Mouse (Mus musculus) regulatory T cell (primary cell): ENCODE results near the gene Dennd6a.

ENCODE experiments used
- in situ Hi-C: fragments of 300-600 bp; cut with MboI, MseI; formaldehyde crosslinking; loops from one replicate; pipeline ENCODE4 v1.15.1; 2025; ENCODE audit warnings: high pct_unique_total_duplicates

The Dennd6a gene

GRCm38 (mm10) chr14:26571951-26572675 is 1.5 kb upstream of the Dennd6a start:
- in situ Hi-C loops, result no loop called here

DNA sequence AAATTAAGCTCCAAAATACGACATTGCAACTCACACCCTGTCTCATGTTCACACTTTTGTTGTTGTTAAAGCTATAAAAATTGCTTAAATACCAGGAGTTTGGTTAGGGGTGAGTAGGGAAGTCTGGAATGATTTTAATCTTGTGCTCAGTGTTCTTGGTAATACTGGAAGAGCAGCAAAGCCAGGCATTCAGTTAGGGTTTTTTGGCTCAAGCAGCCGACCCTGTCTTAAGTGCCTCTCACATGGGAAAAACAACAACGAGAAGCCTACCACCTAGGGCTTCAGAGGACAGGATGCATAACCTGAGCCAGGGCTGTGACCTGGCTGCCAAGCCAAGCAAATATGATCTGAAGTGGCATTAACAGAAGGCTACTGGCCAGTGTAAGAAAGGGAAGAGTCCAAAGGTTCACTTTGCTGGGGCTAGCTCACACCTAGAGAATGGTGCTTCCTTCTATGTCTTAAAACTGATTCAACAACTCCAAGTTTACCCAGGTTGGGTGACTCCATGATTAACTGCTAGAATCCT is 2.7 kb downstream of the Dennd6a start:
- in situ Hi-C loops, result loop anchor here (5.0 kb wide), 1 partner anchor 49 kb away; no protein-coding TSS in a partner anchor

DNA sequence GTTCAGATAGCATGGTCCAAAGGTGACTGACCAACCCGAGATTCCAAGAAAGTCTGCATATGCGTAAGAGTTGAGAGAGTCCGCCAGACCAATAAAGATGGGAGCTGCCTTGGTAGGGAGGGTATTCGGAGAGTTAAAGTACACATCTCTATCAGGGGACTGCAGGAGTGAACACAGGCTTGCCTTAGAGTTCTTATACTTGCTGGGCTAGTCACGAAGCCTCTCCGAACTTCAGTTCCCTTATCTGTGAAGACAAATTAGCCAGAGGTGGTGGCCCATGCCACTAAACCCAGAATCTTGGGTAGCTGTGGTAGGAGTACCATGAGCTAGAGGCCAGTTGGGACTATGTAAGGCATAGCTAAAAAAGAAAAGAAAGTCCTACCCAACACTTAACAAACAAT is 5.1 kb downstream of the Dennd6a start:
- in situ Hi-C loops, result loop anchor here (5.0 kb wide), 1 partner anchor 51 kb away; no protein-coding TSS in a partner anchor

DNA sequence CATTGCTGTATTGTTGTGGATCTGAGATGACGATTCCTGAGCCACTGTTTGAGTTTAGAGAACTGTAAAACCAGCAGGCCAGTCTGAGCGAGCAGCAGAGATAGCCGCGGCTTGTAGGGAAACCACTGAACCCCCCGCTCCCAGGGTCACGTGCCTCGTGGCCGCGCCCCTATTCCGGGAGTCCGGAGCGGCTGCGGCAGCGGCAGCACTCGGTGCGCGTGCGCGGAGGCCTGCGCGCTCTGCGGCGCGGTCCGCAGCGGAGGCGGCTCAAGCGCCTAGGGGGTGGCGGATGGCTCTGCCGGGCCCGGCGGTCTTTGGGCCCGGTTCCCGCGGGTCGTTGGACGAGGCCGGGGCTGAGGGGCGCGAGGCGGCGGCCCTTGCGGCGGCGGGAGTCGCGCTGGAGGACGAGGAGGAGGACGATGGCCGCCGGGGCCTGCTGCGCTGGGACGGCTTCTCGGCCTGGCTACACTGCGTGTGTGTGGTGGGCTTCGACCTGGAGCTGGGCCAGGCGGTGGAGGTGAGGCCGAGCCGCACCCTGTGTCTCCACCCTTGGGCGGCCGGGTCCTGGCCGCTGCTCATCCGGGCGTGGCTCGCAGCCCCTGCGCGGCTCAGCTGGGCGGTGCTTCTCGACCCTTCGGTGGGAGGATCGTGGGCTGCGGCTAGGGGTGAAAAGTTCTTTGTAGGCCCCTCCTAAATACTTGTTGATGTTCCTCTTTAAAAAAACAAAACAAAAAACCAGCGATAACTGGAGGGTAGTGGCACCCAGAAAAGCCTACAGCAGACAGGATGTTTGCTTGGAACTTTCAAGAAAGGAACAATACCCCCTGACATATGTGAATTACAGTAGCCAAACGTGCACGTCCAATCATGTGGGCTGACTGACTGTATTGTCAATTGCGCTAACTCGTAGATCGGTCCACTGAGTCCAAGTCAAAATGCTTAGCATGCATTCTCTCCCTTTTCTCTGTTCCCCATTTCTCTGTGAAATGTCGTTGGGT is 6.0 kb downstream of the Dennd6a start:
- in situ Hi-C loops, result loop anchor here (5.0 kb wide), 1 partner anchor 52 kb away; no protein-coding TSS in a partner anchor

DNA sequence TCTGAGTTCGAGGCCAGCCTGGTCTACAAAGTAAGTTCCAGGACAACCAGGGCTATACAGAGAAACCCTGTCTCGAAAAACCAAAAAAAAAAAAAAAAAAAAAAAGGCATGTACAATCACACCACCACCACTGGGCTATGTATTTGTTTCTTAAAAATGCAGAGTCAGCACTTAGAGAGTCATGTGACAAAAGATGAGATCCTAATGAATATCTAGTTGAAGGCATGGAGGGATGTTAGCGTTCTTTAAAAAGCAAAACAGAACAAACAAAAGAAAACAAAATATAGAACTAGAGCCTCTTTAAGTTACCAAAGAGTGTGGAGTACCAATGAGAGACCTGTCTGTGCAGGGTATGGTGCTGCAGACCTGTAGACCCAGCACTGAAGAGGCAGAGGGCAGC is 10.0 kb downstream of the Dennd6a start:
- in situ Hi-C loops, result no loop called here

GRCm38 (mm10) chr14:26587116-26587515 is 13.5 kb downstream of the Dennd6a start:
- in situ Hi-C loops, result no loop called here

DNA sequence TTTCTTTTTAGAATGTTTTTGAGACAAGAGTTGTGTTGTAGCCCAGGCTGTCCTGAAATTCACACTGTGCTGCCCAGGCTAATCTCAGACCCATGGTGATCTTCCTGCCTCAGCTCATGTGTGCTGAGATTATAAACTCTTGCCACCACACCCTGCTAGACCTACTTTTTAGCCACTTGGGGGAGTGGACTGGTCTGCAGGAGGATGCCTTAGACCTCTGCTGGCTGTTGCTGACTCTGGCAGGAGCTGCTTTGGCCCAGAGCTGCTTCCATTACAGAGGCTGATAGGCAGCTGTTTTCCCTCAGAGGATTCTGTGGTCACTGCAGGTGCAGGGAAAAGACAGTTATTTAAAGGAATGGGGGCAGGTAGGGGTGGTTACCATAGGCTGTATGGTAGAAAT is 17.7 kb downstream of the Dennd6a start:
- in situ Hi-C loops, result no loop called here

DNA sequence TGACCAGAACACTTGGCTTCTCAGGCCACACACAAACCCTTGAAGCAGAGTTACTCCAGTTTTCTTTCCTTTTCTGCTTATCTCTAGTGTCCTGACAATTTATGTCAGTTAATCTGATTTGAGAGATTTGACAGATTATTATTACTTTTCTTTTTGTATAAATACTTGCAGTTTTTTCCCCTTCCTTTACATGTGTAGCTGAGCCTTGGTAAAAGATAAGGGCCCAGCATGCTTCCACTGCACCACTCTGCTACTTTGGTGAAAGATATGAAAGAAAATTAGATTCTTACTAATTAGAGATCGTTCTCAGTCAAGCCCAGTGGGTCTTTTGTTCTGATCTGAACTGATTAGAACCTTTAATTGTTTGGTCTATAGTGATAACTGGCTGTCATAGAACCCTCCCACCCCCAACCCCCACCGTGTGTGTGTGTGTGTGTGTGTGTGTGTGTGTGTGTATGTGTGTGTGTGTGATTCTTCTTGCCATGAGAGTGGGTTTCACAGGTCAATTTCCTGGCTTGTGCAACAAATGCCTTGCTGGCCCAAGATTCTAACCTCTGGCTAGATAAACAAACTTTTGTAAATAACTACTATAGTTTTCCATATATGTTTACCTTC is 19.7 kb downstream of the Dennd6a start:
- in situ Hi-C loops, result no loop called here

- in situ Hi-C loops, result no loop called here
Measured at GRCm38 (mm10) chr14:26595167-26595566, 21.5 kb downstream of the Dennd6a start.

DNA sequence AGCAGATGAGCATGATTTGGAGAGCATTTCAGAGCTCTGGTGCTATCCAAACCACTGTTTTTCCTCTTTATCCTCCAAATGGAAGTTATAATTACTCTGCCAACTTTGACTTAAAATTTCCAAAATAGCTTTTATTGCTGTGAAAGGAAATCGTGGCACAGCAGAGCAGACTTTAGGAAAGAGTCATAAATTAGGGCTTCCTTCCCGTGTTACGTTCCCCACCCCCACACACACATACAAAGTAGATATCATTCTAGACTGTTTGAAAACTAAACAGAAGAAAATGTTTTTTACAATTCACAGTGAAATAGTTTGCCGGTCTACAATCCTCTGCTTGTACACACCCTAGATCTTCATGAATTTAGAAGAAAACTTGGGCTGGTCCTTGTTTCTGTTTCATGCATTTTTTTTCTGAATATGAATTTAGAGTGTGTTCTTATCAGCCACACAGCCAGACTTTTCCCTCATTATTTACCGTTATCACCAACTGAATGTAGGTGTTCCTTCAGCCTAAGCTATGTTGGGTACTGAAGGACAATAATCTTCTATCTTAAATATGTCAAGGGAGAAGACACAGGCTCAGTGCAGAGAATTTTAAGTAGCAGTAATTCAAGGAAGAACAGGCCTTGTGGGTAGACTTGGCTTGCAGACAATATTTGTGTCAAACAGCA is 22.2 kb downstream of the Dennd6a start:
- in situ Hi-C loops, result no loop called here

- in situ Hi-C loops, result no loop called here
Measured at GRCm38 (mm10) chr14:26605354-26605753, 31.7 kb downstream of the Dennd6a start.

- in situ Hi-C loops, result no loop called here
Measured at GRCm38 (mm10) chr14:26609674-26610073, 36.0 kb downstream of the Dennd6a start.

- in situ Hi-C loops, result no loop called here
Measured at GRCm38 (mm10) chr14:26610689-26611088, 37.0 kb downstream of the Dennd6a start.

DNA sequence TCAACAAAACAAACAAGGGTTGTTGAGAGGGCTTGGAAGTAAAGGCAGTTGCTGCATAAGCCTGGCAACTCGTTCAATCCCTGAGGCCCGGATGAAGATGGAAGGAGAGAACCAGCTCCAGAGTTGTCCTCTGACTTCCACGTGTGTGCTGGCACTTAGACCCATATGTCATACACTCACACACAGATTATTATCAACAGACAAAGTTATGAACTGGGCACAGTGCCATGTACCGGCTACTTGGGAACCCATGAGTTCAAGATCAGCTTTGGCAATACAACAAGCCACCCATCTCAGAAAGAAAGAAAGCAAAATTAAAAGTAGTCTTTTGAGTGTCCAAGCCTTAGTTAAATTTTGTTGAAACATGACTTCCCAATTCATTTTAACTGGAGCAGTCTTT is 51.6 kb downstream of the Dennd6a start:
- in situ Hi-C loops, result no loop called here

DNA sequence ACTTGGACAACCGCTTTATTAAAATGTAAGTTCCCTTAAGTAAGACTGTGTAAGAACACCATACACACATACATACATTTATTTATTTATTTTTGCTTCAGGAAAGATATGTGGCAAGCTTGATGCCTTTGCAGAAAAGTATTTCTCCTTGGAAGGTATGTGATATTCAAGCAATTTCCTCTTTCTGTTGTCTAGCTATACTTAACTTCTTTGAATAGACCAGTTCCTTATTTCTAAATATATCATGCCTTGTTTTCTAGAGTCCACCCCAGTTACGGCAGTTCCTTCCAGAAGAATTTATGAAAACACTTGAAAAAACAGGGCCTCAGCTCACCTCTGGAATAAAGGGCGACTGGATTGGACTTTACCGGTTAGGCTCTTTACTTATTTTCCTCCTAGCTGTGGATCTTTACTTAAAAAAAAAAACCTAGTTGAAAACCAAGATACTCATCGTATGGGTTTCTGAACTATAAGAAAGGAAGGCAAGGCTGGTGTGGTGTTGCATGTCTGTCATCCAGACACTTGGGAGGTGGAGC is 53.0 kb downstream of the Dennd6a start:
- in situ Hi-C loops, result no loop called here

DNA sequence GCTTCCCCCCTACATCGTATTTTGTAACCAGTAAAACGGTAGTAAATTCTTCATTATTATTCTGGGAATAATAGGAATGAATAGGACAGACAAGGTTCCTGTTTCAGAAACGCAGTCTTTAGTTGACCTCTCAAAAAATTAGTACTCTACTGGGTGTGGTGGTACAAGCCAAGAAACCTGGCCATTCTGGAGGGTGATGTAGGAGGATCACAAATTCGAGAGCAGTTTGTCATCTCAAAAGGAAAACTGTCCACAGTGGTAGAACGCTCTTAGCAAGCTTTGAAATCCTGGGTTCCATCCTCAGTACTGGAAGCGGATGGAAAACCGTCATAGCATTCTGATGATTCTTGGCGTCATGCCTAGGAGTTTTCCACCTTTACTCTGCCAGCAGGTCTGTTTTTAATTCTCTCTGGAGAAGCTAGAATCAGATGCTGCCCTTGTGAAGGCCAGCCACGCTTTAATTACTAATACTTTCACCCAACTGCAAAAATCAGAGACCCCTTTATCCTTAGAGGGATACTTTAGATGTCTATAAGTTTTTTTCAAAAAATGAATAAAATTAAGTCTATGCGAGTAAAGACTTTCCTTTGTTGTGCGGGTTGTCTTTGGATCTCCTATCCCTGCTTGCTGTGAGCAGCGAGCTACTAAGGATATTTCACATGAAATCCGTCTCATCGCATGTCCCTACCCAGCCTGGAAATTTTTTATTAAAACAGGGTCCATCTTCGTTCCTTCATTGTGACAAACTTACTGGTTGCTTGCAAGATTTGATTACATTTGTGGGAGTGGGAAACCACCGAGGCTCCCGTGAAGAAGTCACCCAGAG is 63.6 kb downstream of the Dennd6a start:
- in situ Hi-C loops, result no loop called here

DNA sequence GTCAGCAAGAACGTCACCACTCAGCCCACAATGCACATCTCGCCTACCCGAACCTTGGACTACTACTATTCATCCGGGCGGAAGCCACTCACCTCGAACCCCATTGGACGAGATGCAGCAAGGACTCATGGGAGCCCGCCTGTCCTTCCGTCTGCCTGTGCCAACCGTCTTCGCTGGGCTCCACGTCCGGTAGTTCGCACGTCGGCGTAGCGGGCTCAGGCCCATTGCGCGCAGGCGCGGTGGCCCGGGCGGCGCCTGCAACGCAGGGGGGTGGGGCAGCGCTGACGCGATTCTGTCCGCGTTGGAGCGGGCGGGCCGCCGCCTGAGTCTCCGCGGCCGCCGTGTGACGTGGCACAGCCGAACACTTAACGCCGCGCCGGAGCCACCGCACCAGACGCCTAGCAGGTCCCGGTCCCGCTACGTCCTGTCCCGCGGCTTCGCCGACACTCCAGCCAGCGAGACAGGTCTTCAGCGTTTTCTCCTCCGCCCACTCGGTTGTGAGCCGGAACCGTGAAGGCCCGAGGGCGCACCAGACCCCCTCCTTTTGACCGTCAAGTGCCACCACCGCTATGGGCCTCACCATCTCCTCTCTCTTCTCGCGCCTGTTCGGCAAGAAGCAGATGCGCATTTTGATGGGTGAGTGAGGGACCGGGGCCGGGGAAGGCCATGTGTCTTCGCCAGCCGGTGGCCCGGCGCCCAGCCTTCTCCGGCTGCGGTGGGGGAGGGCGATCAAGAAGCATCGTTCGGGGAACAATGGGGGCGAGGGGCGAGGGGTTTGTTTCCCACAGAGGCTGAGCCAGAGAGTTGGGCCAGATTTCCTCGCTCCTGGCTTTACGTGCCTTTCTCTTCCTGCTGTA is 64.4 kb downstream of the Dennd6a start, which contains the start of gene Arf4:
Gene Arf4, plus strand, starts transcription at position 224 of the 857 bp plus-strand sequence.
- in situ Hi-C loops, result no loop called here

DNA sequence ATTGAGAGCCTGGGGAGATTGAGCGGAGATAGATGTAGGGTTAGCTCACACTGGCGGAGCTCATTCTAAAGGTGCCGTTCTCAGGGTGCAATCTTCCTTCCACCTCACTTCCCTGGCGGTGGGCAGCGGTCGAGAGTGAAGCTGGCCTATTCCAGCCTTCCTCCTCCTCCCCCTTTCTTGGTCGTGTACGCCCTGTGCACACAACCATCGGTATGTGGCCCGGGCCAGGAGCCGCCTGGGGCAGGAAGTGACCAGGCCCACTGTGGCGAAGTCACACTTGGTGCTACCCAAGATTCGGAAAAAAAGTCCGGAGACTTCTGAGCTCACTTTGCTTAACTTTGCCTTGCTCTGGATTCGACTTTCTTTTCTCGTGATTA is 65.0 kb downstream of the Dennd6a start:
- in situ Hi-C loops, result no loop called here

DNA sequence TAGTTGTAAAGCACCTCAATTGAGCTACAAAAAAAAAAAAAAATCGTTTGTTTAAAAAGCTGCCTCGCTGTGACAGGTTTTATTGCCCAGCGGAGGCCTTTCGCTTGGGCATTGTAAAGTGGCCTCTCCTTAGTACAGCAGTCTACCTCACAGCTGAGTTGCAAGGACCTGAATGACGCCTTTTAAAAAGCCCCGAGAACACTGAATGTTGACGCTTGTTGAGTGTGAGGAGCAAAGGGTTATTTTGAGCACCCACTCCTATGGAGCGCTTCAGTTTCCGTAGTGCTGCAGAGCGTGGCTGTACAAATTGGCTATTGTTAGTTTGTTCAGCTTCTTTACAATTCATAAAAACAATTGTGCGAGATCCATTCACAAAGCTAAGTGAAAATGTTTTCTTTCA is 65.6 kb downstream of the Dennd6a start:
- in situ Hi-C loops, result no loop called here
